Mouse (Mus musculus): ENCODE results near the gene H2al1e. TPM values are rescaled to one million over a fixed set of nuclear protein-coding genes. Genes with fewer than 3 reads are reported as not detected.
"Not testable (repeated sequence)": the region's sequence is repeated elsewhere in the genome, so short reads cannot be mapped to it uniquely, and the experiment has no call there.

Gene H2al1e
- total and polyA plus RNA-seq, 2 experiments from 2014 or later, result not detected

DNA sequence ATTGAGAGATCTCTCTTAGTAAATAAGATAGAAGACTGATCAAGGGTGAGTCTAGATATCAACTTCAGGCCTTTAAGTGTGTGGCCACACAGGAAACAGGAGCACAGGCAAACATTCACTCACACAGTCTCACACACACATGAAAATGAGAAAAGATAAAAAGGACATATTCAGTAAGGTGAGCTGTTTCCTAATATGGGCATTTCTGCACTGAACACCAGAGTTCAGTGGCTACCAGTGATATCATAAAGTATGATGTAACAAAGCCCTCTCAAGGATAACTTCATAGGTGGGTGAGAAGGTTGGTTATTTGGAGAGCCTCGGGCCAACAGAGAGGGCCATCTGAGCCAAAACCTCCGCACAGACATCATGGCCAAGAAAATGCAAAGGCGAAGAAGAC, 6.2 kb downstream of the H2al1e start, which contains the start of gene H2al1g:
TSS of gene H2al1g (plus strand) at position 301 of the 400 bp plus-strand sequence.
- H3K4me3 ChIP-seq (ENCODE audit: low read depth, low read length); ATAC-seq (ENCODE audit: insufficient read depth, low read depth); H3K4me1 ChIP-seq (ENCODE audit: control insufficient read depth, insufficient read depth); H3K9ac ChIP-seq (replicated peaks; ENCODE audit: low read depth, low read length); H3K9me3 ChIP-seq (replicated peaks; ENCODE audit: control insufficient read depth, low read length); H3K27ac ChIP-seq (ENCODE audit: low read depth); DNase-seq (ENCODE audit: low spot score); H3K4me2 ChIP-seq (ENCODE audit: low read depth, low read length); H3K36me3 ChIP-seq (replicated peaks; ENCODE audit: control insufficient read depth, insufficient read depth, low read length); H3K27me3 ChIP-seq (ENCODE audit: control insufficient read depth, insufficient read depth, low read length): not testable (repeated sequence)
- WGBS, result no CpG with 5 or more reads among the region's 3 CpGs

DNA sequence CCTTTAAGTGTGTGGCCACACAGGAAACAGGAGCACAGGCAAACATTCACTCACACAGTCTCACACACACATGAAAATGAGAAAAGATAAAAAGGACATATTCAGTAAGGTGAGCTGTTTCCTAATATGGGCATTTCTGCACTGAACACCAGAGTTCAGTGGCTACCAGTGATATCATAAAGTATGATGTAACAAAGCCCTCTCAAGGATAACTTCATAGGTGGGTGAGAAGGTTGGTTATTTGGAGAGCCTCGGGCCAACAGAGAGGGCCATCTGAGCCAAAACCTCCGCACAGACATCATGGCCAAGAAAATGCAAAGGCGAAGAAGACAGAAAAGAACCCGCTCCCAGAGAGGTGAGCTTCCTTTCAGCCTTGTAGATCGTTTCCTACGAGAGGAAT, 9.5 kb downstream of the H2al1e start, which contains the start of gene H2al1h:
TSS of gene H2al1h (plus strand) at position 301 of the 400 bp plus-strand sequence.
- not testable (repeated sequence) for H3K27me3 ChIP-seq (ENCODE audit: control insufficient read depth, insufficient read depth, low read length); H3K9ac ChIP-seq (replicated peaks; ENCODE audit: low read depth, low read length); H3K4me2 ChIP-seq (ENCODE audit: low read depth, low read length); DNase-seq (ENCODE audit: low spot score); H3K36me3 ChIP-seq (replicated peaks; ENCODE audit: control insufficient read depth, insufficient read depth, low read length); ATAC-seq (ENCODE audit: insufficient read depth, low read depth); H3K9me3 ChIP-seq (replicated peaks; ENCODE audit: control insufficient read depth, low read length); H3K4me3 ChIP-seq (ENCODE audit: low read depth, low read length); H3K4me1 ChIP-seq (ENCODE audit: control insufficient read depth, insufficient read depth); H3K27ac ChIP-seq (ENCODE audit: low read depth)
- WGBS, result no CpG with 5 or more reads among the region's 6 CpGs

DNA sequence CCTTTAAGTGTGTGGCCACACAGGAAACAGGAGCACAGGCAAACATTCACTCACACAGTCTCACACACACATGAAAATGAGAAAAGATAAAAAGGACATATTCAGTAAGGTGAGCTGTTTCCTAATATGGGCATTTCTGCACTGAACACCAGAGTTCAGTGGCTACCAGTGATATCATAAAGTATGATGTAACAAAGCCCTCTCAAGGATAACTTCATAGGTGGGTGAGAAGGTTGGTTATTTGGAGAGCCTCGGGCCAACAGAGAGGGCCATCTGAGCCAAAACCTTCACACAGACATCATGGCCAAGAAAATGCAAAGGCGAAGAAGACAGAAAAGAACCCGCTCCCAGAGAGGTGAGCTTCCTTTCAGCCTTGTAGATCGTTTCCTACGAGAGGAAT, 12.6 kb downstream of the H2al1e start, which contains the start of gene H2al1i:
TSS of gene H2al1i (plus strand) at position 301 of the 400 bp plus-strand sequence.
- ATAC-seq (ENCODE audit: insufficient read depth, low read depth); H3K27ac ChIP-seq (ENCODE audit: low read depth); H3K36me3 ChIP-seq (replicated peaks; ENCODE audit: control insufficient read depth, insufficient read depth, low read length); H3K4me2 ChIP-seq (ENCODE audit: low read depth, low read length); H3K9me3 ChIP-seq (replicated peaks; ENCODE audit: control insufficient read depth, low read length); H3K9ac ChIP-seq (replicated peaks; ENCODE audit: low read depth, low read length); H3K27me3 ChIP-seq (ENCODE audit: control insufficient read depth, insufficient read depth, low read length); H3K4me3 ChIP-seq (ENCODE audit: low read depth, low read length); H3K4me1 ChIP-seq (ENCODE audit: control insufficient read depth, insufficient read depth); DNase-seq (ENCODE audit: low spot score): not testable (repeated sequence)
- WGBS, result 76% methylated on average over 3 of the region's 5 CpGs

DNA sequence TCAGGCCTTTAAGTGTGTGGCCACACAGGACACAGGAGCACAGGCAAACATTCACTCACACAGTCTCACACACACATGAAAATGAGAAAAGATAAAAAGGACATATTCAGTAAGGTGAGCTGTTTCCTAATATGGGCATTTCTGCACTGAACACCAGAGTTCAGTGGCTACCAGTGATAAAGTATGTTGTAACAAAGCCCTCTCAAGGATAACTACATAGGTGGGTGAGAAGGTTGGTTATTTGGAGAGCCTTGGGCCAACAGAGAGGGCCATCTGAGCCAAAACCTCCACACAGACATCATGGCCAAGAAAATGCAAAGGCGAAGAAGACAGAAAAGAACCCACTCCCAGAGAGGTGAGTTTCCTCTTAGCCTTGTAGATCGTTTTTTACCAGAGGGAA, 15.8 kb downstream of the H2al1e start, which contains the start of gene H2al1j:
TSS of gene H2al1j (plus strand) at position 301 of the 400 bp plus-strand sequence.
- H3K4me2 ChIP-seq (ENCODE audit: low read depth, low read length); H3K9ac ChIP-seq (replicated peaks; ENCODE audit: low read depth, low read length); H3K4me3 ChIP-seq (ENCODE audit: low read depth, low read length); H3K36me3 ChIP-seq (replicated peaks; ENCODE audit: control insufficient read depth, insufficient read depth, low read length); H3K4me1 ChIP-seq (ENCODE audit: control insufficient read depth, insufficient read depth); H3K27ac ChIP-seq (ENCODE audit: low read depth); H3K27me3 ChIP-seq (ENCODE audit: control insufficient read depth, insufficient read depth, low read length); H3K9me3 ChIP-seq (replicated peaks; ENCODE audit: control insufficient read depth, low read length); ATAC-seq (ENCODE audit: insufficient read depth, low read depth); DNase-seq (ENCODE audit: low spot score): not testable (repeated sequence)
- 86% methylated on average over 2 of the region's 2 CpGs for WGBS

DNA sequence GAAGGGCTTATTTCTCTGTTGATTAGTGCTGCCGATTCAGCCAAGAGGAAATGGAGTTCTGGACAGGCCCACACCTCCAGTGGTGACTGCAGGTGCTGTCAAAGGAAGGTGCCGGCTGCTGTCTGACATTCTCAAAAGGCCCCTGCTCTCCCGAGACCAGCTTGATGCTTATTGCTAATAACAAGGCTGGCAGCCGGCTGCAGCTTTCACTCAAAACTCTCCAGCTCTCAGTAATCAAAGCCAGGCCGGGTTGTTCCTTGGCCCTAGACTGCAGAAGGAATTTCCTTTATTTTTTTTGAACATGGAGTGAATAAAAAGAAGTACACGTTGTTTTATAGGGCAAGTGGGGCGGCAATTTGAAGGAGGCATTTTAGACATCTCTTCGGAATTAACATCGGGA, 34.0 kb downstream of the H2al1e start:
- no peaks in the 10 kb centered on the region for H3K27me3 ChIP-seq (ENCODE audit: control insufficient read depth, insufficient read depth, low read length)
- H3K4me1 ChIP-seq (ENCODE audit: control insufficient read depth, insufficient read depth), result no peaks in the 10 kb centered on the region
- no peak overlapping the region for H3K4me3 ChIP-seq (ENCODE audit: low read depth, low read length)
- 57% methylated on average over 9 of the region's 9 CpGs for WGBS
- DNase-seq (ENCODE audit: low spot score) (no peak), ATAC-seq (ENCODE audit: insufficient read depth, low read depth) (no peak)
- H3K27ac ChIP-seq (ENCODE audit: low read depth), result no peak overlapping the region
- no peak for TF ChIP-seq CTCF (IDR thresholded peaks at IDR 0.05; ENCODE audit: low read depth)
- no peak for TF ChIP-seq EP300 (IDR thresholded peaks at IDR 0.05; ENCODE audit: low read depth)
- H3K4me2 ChIP-seq (ENCODE audit: low read depth, low read length), result no peak overlapping the region
- no peaks in the 10 kb centered on the region for H3K36me3 ChIP-seq (replicated peaks; ENCODE audit: control insufficient read depth, insufficient read depth, low read length)
- H3K9me3 ChIP-seq (replicated peaks; ENCODE audit: control insufficient read depth, low read length), result no peaks in the 10 kb centered on the region
- H3K9ac ChIP-seq (replicated peaks; ENCODE audit: low read depth, low read length), result no peak overlapping the region

DNA sequence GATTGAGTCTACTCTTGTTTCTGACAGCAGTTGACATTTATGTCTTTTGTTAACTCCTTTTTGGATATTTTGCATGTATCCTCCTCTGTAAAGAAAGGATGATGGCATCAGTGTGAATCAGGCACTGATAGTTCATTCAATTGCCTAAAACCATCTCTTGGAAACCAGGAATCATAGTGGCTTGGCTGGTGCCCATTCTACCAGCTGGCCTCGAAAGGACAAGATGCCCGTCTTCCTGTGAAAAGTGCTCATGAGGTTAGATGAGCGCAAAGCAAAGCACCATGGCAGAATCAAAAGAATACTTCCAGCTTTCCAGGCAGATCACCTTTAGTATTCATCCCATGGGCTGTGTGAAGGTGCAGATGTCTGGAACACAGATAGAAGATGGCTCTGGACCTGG, 35.0 kb downstream of the H2al1e start:
- no peak for TF ChIP-seq CTCF (IDR thresholded peaks at IDR 0.05; ENCODE audit: low read depth)
- TF ChIP-seq EP300 (IDR thresholded peaks at IDR 0.05; ENCODE audit: low read depth), result no peak
- Histone ChIP-seq H3K4me1 (ENCODE audit: control insufficient read depth, insufficient read depth) (no peaks in the 10 kb centered on the region), H3K4me3 (ENCODE audit: low read depth, low read length) (no peak overlapping the region), H3K9ac (replicated peaks; ENCODE audit: low read depth, low read length) (no peak overlapping the region), H3K36me3 (replicated peaks; ENCODE audit: control insufficient read depth, insufficient read depth, low read length) (no peaks in the 10 kb centered on the region), H3K9me3 (replicated peaks; ENCODE audit: control insufficient read depth, low read length) (no peaks in the 10 kb centered on the region), H3K27me3 (ENCODE audit: control insufficient read depth, insufficient read depth, low read length) (no peaks in the 10 kb centered on the region), H3K27ac (ENCODE audit: low read depth) (no peak overlapping the region), H3K4me2 (ENCODE audit: low read depth, low read length) (no peak overlapping the region)
- ATAC-seq (ENCODE audit: insufficient read depth, low read depth), result no peak
- WGBS, result 85% methylated on average over 3 of the region's 3 CpGs
- no peak for DNase-seq (ENCODE audit: low spot score)
